Mouse (Mus musculus) MEL (cell line): Measurements from ENCODE around the gene Ankrd24.
A peak's percentile ranks its signal among the peaks of the same experiment; 100 is the strongest.

Source experiments
- CHD2 ChIP-seq: IDR thresholded peaks from 2 replicates; pipeline ENCODE4 v1.6.1; 2011; ENCODE audit warnings: low read length, improper control_type of control experiment
- CTCF ChIP-seq, 3 experiments: IDR thresholded peaks in 2 of 3; conservative IDR thresholded peaks in 1 of 3; 2 replicates each; pipeline ENCODE4 v1.5.1; 2011 to 2012; ENCODE audit warnings: low read length in 3 of 3, low read depth in 2 of 3, mild to moderate bottlenecking in 2 of 3, improper control_type of control experiment in 1 of 3, inconsistent platforms in 1 of 3, mixed read lengths in 1 of 3, moderate library complexity in 1 of 3; ENCODE audit not compliant: control insufficient read depth in 1 of 3, insufficient read depth in 1 of 3, poor library complexity in 1 of 3, severe bottlenecking in 1 of 3
- EP300 ChIP-seq, 2 experiments: IDR thresholded peaks; 2 replicates each; pipeline ENCODE4 v1.6.1; 2011; ENCODE audit warnings: improper control_type of control experiment in 2 of 2, low read length in 2 of 2, low read depth in 1 of 2, mild to moderate bottlenecking in 1 of 2
- ETS1 ChIP-seq: IDR thresholded peaks from 2 replicates; pipeline ENCODE4 v1.6.1; 2012; ENCODE audit warnings: low read depth, mild to moderate bottlenecking, inconsistent platforms, low read length, improper control_type of control experiment, moderate library complexity
- SIN3A ChIP-seq: IDR thresholded peaks from 2 replicates; pipeline ENCODE4 v1.6.1; 2012; ENCODE audit warnings: low read length, improper control_type of control experiment, inconsistent platforms
- ZC3H11A ChIP-seq: IDR thresholded peaks from 2 replicates; pipeline ENCODE4 v1.6.1; 2012; ENCODE audit warnings: low read depth, mild to moderate bottlenecking, inconsistent platforms, low read length, improper control_type of control experiment
- ZKSCAN1 ChIP-seq: IDR thresholded peaks from 2 replicates; pipeline ENCODE4 v1.6.1; 2012; ENCODE audit warnings: low read depth, mild to moderate bottlenecking, inconsistent platforms, low read length, improper control_type of control experiment, moderate library complexity

DNA sequence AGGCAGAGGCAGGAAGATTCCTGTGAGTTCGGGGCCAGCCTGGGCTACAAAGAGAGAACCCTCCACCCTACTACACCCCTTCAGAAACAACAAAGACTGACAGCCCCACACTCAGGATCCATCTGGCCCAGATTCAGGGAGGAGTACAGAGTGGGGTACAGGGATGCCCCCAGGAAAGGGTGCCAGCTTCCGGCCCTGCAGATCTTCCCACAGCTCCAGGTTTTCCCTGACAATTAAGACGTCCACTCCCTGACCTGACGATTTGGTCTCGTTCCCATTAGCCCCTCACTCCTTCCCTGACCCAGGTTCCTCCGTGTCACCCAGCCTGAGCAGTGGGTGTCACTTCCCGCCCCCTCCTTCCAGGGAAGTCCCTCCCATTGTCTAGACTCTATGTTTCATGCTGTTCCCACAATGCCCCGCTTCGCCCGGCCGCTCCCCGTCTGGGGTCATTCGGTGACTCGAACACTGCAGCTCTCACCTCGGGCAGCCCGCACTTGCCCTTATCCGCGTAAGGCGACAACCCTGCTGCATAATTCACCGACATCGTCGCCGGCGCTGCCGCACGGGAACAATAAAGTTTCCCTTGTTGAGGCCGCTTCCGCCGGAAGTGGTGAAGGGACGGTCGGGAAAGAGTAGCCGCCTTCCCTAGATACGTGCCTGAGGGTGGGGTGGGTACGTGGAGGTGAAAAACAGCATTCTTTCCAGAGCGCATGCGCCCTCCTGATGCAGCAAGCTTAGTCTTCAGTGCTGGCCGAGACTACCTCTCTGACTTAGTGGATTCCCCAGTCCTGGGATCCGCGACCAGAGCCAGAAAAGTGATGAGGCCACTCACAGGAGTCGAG is 1.1 kb upstream of the Ankrd24 start, which contains the start of gene Sirt6:
- peak; percentile 61; the same call in 1 of the 2 replicates for TF ChIP-seq ETS1
- no peak for TF ChIP-seq CTCF (IDR thresholded peaks at IDR 0.05 in 2 of 3, conservative IDR thresholded peaks at IDR 0.05 in 1 of 3; ENCODE audit: control insufficient read depth in 1 of 3, insufficient read depth in 1 of 3, low read depth in 2 of 3, low read length in 3 of 3, poor library complexity in 1 of 3, severe bottlenecking in 1 of 3)
- TF ChIP-seq ZC3H11A: no peak
- TF ChIP-seq EP300 (IDR thresholded peaks at IDR 0.05; ENCODE audit: low read depth in 1 of 2, low read length in 2 of 2): peak in 1 of 2 experiments; percentile 40; a peak in 1 of 4 replicates
- peak; percentile 89; the same call in 1 of the 2 replicates for TF ChIP-seq SIN3A
- no peak for TF ChIP-seq CHD2
- TF ChIP-seq ZKSCAN1: no peak
